Mouse (Mus musculus) c-Kit-positive CD71-positive TER-119-positive erythroid progenitor cells, embryonic 14.5 days (primary cell): ENCODE data around the gene Sh3tc1.

ENCODE experiments used
- DNase-seq: peaks from one replicate; pipeline ENCODE4 v3.0.0-alpha.2; 2013; ENCODE audit warnings: low spot score

The Sh3tc1 gene

DNA sequence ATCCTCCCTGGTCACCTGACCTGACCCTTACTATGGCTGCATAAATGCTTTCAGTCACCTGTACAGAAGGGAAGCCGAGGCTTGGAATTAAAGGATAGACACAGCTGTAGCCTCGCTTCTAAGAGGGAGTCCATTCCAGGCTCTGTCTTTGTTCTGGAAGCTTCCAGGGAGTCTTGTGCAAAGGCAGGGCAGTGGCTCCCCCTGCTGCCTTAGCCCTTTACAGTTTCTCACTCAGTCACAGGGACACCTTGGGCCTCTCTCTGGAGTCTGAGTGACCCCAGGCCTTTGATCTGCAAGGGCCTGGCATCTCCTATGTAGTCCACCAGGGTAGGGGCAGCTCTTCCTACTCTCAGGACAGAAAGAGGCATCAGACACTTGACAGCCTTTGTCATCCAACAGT is 58.8 kb downstream of the Sh3tc1 start:
- no peak for DNase-seq

DNA sequence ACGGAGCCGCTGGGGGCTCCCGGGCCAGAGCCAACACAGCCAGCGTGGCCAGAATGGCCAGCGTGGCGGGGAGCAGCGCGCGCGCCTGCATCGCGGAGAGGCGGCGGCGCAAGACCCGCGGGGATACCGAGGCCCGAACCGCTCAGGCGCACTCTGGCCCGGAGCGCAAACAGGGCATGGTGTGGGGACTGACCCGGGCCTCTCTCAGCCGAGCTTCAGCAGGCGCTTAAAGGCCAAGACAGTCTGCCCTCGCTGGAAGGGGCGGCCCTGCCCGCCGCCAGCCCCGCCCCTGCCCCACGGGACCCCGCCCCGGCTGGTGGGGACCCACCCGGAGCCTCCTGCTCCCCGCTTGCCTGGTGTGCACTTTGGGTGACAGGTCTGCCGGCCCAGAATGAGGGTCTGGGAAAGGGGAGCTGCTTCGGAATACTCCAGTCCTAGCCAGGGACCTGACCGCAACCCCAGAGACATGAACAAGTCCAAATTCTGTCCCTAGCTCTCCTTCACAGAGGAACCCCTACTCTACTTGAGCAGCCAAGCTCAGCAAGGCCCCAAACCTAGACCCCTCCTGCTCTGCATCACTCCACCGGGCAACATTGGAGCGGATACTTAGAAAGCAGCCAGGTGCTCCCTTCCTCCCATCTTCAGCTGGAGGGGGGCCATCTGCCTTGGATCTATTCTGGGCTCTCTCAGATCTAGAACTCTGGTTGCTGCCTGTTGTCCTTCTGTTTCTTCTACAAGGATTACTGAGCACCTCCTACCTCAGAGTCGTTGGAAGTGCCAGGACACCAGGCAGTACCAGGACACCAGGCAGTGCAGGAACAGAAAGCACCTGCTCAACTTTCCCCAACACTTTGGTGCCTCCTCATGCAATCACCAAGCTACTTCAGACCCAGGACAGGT is 60.3 kb downstream of the Sh3tc1 start, which contains the start of gene Htra3:
Gene Htra3 (minus strand): TSS at position 527 of the 900 bp plus-strand sequence.
- no peak for DNase-seq

DNA sequence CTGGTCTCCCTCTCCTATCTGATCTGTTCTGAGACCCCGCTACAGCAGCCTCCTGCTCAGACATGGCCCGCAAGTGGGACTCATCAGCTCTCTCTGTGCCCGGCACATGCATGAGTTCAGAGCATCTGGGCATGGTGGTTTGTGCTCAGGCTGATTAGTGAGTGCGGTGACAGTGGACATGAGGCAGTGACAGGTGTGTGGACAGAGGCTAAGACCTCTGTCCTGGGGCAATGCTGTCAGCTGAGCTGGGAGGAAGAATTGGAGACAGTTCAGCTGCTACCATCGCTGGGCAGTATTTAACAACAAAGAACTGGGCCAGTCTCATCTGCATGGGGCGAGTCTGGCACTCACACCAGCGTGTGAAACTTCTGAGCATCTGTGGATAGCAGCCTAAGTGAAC is 62.8 kb downstream of the Sh3tc1 start:
- no peak for DNase-seq

DNA sequence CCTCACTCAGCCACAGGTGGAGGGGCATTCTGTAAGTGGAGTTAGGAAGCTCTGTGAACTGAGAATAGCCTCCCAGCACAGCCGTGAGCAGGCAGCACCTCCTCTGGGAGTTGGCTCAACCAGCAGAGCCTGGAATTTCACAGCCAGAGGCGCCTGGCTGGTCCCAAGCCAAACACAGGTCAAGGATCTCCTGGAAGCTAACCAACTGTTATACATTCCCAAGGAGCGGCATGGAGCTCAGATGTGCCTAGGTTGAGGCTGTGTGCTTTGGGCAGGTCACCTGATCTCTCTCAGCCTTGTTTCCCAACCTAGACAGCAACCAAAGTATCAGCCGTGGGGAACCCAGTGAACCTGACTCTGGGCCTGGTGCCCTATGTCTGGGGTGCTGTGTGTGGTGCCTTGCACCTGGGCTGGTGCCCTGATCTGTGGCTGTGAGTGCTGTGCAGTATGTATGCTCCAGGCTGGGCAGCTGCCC is 65.7 kb downstream of the Sh3tc1 start:
- no peak for DNase-seq

DNA sequence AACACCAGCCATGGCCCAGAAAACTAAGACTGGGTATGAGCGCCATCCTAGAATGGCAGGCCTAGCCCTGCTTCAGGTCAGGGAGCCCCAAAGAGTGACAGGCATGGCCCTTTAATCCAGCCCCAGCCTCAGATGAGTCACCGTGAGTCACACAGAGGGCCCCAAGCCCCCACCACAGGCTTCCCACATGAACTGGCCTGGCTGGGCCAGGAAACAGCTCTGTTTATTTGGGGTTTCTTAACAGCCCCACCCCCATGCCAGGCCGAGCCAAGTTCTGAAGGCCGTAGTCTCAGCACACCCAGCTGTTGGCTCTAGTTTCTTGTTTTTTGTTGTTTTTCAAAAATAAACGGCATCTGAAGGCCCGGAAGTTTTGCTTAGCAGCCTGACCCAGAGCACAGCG is 66.7 kb downstream of the Sh3tc1 start:
- peak; percentile 9 for DNase-seq

DNA sequence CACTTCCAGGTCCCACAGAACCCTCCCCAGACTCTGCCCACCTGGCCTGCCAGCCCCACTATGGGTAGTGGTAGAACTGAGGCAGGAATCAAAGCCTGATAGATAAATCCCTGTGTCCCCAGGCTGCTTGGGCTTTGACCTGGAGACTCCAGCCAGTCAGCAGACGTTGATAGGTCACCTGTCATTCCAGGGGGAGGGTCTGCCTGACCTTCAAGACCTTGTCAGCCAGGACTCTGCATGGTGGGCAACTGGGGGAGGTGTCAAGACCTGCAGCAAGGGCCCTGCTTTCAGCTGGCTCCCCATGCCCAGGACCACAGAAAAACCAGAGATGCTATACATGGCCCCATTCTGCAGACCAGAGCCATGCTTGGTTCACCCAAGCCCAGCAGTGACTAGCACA is 67.2 kb downstream of the Sh3tc1 start:
- no peak for DNase-seq

DNA sequence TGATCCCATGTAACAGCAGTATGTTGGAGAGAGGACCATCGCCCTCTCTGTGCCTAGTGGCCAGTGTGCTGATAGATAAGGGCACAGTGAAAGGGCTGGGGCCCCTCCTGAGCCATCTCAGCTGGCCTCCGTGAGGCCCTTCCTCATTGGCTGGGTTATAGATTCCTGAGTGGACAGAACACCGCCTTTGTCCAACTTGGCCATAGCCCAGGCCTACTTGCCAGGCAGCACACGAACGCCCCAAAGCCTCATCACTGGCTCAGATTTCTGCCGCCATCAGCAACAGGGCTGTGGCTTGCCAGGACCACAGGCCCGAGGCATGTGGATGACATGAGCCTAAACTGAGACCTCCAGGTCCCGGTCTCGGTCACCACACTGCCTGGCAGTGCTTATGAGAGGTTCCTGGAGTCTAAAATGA is 68.3 kb downstream of the Sh3tc1 start:
- no peak for DNase-seq

DNA sequence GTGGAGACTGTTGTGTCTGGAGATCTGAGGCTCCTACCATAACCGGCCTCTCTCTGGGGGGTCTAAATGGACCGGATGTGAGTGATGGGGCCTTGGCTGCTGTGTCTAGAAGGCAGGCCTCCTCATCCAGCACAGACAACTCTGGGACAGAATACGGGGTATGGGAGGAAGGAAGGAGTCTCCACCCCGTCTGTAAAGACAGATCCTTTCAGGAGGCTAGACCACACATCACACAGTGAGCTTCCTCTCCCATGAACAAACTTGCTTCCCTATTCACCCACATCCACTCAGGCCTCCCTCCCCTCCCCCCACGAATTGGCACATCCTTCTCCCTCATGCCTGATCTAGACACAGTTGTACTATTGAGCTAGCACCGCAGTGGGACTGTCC is 69.4 kb downstream of the Sh3tc1 start:
- no peak for DNase-seq

DNA sequence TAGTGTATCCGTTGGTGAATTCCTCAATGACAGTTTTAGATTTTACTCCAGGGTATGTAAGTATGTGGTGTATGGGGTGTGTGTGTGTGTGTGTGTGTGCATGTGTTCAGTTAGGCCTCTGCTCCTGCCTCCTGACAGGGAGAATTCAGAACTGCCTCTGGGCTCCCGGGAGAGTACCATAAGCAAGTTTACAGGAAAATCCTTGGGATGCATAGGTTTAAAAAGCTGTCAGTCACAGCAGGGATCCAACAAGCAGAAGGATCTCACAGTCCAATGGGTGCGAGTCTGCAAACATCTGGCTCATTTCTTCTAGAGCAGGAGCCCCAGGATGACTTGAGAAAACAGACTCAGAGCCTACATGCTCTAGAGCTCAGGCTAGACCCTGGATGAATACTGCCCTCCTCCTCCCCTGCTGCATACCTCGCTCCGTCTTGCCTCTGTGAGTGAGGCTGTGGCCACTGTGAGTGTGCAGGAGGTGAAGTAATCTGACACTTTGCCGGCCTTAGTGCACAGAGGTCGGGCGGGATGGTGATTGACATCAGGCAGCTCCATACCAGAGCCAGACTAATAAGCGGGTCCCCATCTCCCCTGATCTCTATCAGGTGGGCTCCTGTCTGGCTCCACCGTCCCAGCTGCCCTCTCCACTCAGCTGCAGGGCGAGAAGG is 69.9 kb downstream of the Sh3tc1 start:
- DNase-seq = no peak

DNA sequence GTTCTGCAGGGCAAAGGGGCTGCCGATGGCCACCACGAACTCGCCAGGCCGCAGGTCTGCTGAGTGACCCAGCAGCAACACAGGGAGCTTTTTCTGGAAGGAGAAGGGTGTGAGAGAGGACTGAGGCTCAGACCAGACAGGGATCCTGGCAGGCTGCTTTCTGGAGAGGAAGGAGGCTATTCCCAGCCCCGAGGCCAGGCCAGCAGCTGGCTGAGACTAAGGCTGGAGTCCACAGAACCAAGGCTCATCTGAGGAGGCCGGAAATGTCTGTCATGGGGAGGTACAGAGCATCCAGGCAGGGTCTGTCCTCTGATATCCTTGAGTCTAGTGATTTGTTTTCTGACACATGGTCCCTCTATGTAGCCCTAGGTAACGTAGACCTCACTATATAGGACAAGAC is 73.6 kb downstream of the Sh3tc1 start:
- no peak for DNase-seq

DNA sequence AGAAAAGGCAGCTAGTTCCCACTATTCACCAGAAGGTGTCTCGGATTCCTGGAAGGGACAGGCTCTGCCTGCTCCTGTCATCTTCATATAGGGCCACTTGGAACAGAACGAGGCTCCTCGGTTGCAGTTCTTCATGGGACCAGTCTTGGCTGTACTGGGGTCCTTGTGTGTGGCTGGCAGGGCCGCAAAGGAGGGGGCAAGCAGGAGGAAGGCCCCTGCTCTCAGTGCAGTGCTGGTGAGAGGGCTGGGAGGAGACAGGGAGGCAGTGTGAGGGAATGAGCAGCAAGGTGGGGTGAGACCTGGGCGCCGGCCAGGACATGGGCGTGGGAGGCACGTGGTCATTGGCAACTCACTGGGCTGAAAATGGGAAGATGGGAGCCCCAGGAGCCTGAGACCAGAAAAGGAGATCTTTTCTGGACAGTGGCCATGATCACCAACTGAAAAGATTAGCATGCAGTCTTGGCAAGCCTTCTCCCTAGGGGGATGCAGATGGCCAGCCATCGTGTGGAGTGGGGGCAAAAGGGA is 77.7 kb downstream of the Sh3tc1 start:
- no peak for DNase-seq

DNA sequence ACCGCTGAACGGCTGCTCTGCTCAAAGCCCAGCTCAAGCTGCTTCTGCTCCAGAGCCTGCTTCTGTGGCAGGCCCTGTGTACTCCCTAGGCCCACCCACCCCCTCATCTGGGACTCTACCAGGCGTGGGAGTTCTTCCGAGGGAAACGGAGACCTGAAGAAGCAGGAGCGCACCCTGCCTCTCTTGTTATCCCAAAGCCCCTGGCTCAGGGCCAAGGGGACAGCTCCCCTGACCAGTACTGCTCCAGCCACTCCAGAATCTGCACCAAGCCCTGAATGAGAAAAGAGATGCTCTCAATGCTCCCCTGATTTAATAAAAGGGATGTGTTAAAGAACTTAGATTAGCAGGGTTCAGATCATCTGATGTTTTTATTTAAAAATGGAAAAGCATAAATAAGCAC is 78.6 kb downstream of the Sh3tc1 start:
- DNase-seq = no peak

DNA sequence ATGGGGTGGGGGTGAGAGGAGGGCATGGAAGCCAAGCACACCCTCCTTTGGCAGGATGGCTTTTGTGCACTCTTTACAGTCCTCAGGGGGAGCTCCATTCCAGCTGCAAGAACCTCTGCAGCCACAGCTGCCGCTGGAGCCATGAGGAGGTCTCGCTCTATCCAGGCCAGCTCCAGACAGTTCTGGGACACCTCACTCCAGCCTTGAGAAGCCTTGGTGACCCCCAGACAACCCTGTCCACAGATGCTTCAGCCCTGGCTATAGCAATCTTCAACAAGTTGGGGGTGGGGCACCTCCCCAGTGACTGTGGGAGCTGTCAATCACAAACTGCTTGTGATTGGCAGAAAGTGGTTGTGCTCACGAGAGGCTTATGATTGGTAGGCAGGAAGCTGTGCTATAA is 80.3 kb downstream of the Sh3tc1 start:
- DNase-seq = no peak

DNA sequence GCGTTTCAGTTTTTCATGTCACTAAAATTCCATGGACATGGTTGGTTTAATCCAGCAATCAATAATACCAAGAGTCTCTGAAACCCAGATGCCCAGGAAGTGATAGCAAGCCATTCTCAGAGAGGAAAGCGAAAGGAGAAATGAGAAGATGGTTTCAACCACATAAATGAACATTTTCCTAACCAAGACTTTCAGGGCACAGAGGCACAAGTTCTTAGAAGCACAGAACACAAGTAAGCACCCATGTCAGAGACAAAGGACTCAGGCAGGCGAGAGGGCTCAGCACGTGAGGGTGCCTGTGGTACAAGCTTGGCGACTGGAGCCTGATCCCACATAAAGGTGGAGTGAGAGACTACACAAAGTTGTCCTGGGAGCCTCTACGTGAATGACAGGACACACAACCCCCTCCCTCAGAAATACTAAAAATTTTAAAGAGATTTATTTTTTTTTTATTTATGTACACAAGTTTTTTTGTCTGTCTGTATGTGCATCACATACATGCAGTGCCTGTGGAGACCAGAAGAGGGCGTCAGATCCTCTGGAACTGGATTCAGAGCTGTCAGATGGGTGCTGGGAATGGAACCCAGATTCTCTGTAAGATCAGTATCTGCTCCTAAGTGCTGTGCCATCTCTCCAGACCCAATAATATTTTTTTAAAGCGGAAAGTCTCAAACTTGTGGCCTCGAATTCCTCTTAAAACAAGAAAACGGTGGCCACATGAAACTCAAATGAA is 83.9 kb downstream of the Sh3tc1 start:
- DNase-seq = no peak

DNA sequence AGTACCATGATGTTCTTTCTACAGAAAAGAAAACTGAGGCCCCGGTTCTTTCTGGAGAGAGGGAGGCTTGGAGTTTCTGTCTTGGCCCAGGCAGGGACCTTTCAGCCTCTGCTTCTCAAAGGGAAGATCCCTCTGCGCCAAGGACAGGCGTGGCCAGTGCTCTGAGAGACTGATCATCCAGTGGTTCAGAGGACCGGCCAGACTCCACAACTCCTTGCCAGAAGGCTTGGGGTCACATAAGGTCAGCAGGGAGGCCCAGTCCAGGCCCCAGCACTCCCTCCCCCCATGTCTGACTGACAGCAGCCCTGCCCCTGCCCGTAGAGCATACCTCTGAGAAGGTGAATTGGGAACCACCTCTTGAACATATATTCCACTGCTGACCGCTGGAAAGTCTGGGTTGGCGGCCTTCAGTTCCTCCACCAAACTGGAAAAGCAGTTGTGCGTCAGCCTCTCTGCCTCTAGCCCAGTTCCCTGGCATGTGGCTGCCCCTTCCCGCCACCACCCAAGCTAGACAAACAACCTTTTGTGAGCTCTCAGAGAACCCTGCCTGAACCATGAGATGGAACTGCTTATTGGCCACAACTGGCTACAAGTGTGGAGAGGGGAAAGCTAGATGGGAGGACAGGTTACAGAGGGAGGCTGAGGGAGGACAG is 85.9 kb downstream of the Sh3tc1 start:
- no peak for DNase-seq

DNA sequence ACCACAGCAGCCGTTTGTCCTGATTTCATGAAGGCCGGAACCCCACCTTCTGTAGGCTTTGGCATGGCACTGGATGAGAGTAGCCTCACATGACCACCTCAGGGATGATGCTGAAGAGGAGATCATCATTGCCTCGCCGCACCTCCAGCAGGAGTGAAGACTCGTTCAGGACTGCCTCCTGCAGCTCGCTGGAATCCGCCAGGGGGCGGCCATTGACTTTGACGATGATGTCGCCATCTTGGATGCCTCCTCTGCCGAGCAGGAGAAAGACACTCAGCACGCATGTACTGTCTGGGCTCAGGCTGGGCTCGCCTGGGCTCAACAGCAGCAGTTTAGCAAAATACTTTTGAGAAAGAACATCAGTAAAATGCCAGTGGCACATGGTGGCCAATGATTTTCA is 86.9 kb downstream of the Sh3tc1 start:
- DNase-seq = no peak

DNA sequence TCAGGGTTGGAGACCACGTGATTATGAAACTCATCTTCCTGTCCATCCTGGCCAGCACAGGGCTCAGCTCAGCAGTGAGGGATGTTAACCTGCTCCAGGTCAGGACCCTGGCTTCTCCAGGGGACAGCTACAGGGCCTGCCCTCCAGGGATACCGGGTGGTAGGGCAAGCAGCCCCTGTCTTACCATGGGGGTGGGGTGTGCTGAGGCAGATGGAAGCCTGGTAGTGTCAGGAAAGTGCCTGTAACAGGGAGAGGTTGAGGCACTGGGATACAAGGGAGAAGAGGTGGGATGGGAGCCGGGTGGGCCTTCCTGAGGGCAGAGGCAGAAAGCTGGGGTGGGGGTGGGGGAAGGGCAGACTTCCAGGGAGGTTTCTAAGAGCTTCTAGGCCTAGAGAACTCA is 87.5 kb downstream of the Sh3tc1 start:
- no peak for DNase-seq

DNA sequence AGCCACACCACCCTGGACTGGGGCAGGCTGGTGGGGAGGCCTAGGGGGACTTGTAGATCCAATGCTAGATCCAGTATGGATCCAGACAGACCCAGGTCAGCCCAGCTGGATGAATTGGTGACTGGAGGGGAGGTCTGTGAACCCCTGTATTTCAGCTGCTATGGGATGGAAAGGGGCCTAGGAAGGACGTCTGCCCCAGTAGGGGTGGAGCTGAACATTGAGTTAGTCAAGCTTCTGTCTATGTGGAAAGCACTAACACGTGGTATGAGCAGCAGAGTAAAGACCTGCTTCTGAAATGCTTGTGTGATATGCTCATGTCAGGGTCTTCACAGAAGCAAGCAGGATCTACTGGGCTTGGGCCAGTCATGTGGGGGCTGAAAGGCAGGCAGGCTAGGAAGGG is 91.6 kb downstream of the Sh3tc1 start:
- DNase-seq = no peak

DNA sequence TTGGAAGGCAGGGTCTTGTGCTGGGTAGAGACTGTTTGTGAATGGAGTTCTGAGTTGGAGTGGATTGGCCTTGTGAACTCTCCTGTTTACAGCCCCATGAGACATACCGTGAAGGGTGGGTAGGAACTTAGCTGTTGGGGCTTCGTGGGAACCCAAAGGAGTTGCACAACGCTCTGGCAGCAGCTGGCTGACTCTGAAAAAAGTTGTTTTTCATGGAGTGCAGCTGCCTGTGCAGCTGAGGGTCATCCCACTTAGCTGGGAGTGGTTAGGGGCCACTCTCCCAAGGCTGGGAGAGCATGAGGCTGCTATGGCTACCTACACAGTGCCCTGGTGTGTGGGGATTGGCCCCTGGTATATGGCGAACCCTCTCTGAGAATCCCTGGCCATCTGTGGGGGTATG is 92.2 kb downstream of the Sh3tc1 start:
- no peak for DNase-seq
